Mouse (Mus musculus): ENCODE results near the gene Fbln7. TPM values are rescaled to one million over a fixed set of nuclear protein-coding genes. Genes with fewer than 3 reads are reported as not detected.

Gene Fbln7
- 1.1 TPM for polyA plus RNA-seq (2014; fragmentation: Illumina TruSeq; extraction: RNeasy Lipid Tissue Mini Kit (QIAGEN cat#74804); ENCODE audit: low read depth, low replicate concordance)

DNA sequence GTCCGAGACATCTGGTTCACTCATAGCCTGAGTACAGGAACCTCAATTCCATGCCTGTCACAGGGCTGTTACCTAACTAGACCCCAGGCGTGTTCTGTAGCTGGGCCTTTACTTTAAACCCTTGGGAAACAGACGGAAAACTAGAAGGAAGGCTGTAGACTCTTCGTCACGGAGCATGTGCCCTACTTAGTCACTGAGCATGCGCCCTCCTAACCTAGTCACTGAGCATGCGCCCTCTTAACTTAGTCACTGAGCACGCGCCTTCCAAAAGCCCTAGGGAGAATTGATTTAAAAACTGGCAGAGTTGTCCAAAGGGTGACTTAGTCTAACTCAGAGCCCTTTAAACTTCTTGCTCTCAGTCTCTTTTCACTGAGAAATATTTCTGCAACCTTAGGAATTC lies at the start of gene Fbln7:
Gene Fbln7 (plus strand): TSS at position 346 of the 400 bp plus-strand sequence.

DNA sequence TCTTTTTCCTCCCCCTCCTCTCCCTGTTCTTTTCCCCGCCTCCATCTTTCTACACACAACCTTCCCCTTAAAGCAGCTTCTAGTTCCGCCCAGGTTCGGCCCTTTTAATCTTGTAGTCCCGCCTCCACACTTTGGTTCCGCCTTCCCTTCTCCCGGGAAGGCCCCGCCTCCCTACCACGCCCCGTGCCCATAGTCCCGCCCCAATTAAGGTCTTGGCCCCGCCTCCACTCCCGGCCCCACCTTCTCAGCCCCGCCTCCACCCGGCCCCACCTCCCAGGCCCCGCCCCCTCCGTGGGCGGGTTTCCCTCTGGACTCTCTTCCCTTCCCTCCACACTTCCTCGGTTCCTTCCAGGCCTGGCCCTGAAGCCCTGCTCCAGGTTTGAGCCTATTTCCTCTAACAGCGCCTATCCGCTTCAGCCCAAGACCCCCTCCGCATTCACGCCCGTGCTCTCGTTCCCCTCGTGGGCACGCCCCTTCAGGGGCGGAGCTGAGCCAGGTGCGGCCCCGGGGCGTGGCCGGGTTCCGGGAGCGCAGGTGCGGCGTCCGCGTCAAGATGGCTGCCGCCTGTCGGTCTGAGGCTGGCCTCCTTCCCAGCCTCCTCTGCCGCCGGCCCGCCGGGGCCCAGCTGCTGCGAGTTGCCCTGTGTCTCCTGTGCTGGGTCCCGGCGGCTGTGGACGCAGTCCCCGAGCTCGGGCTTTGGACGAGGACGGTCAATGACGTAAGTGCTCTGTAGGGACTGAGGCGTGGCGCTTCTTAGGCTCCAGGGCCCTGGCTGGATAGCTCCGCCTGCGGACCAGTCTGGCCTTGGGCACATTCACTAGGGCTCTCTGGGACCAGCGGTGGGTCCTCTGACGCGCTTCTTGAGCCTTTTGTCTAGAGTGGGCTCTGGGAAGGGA lies 44.7 kb upstream of the Fbln7 start, which contains the start of gene Tmem87b:
Gene Tmem87b (plus strand): TSS at position 333 of the 896 bp plus-strand sequence.

DNA sequence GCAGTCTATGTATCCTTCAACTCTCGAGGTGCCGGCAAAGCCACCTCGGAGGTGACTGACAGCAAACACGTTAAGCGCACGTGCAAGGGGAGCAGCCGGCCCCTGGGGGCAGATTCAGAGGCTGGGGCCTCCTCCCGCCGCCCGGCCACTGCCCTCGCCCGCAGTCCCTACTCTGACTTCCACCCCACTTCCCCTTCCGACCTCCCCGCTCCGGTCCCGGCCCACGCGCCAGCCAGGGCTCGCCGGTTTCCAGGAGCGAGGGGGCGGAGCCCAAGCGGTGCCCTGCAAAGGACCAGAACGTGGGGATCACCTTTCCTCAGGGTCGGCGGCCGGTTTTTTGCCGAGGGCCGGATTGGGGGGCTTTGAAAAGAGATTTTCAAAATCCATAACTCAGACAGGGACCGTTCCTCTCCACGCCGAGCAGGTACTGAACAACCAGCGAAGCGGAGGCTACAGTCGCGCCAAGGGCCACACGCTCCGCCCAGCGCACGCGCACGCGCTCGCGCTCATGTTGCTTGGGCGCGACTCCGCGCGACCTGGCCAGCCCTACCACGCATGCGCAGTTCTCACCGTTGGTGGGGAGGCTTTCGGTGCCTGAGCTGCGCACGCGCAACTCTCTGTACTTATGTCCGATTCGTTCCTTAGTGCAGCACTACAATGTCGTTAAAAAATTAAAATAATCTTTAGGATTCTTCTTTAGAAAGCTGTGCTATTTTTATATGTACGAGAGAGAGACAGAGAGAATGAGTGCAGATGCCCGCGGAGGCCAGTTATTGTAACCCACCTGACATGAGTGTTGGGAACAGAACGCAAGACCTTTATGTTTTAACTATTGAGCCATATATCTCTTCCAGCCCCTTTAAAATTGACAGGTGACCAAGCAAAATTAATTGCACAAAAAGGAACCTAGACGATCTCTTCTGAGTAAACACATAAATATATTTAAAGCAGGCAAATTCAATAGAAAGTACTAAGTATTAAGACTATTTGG lies 81.1 kb downstream of the Fbln7 start, which contains the start of gene Zc3h8:
Gene Zc3h8 (minus strand): TSS at position 540 of the 991 bp plus-strand sequence.

Other genes with a start within 250 kb of the Fbln7 start
- 92.1 TPM for gene Anapc1, start 175.6 kb upstream of the Fbln7 start, polyA plus RNA-seq (2014; fragmentation: Illumina TruSeq; extraction: RNeasy Lipid Tissue Mini Kit (QIAGEN cat#74804); ENCODE audit: low read depth, low replicate concordance)
- 56.7 TPM for gene Mertk, start 164.0 kb upstream of the Fbln7 start, polyA plus RNA-seq (2014; fragmentation: Illumina TruSeq; extraction: RNeasy Lipid Tissue Mini Kit (QIAGEN cat#74804); ENCODE audit: low read depth, low replicate concordance)
- 156 TPM for gene Tmem87b, start 44.9 kb upstream of the Fbln7 start, polyA plus RNA-seq (2014; fragmentation: Illumina TruSeq; extraction: RNeasy Lipid Tissue Mini Kit (QIAGEN cat#74804); ENCODE audit: low read depth, low replicate concordance)
- 8.1 TPM for gene Zc3h8, start 81.1 kb downstream of the Fbln7 start, polyA plus RNA-seq (2014; fragmentation: Illumina TruSeq; extraction: RNeasy Lipid Tissue Mini Kit (QIAGEN cat#74804); ENCODE audit: low read depth, low replicate concordance)
- gene Zc3h6, start 104.4 kb downstream of the Fbln7 start, polyA plus RNA-seq (2014; fragmentation: Illumina TruSeq; extraction: RNeasy Lipid Tissue Mini Kit (QIAGEN cat#74804); ENCODE audit: low read depth, low replicate concordance) = 12.9 TPM
- gene Gm10762, start 104.7 kb downstream of the Fbln7 start, polyA plus RNA-seq (2014; fragmentation: Illumina TruSeq; extraction: RNeasy Lipid Tissue Mini Kit (QIAGEN cat#74804); ENCODE audit: low read depth, low replicate concordance) = 4.4 TPM
- not detected for gene Vinac1, start 185.2 kb downstream of the Fbln7 start, polyA plus RNA-seq (2014; fragmentation: Illumina TruSeq; extraction: RNeasy Lipid Tissue Mini Kit (QIAGEN cat#74804); ENCODE audit: low read depth, low replicate concordance)
- 7.0 TPM for gene Ttl, start 203.0 kb downstream of the Fbln7 start, polyA plus RNA-seq (2014; fragmentation: Illumina TruSeq; extraction: RNeasy Lipid Tissue Mini Kit (QIAGEN cat#74804); ENCODE audit: low read depth, low replicate concordance)
- gene Polr1b, start 238.0 kb downstream of the Fbln7 start, polyA plus RNA-seq (2014; fragmentation: Illumina TruSeq; extraction: RNeasy Lipid Tissue Mini Kit (QIAGEN cat#74804); ENCODE audit: low read depth, low replicate concordance) = 4.4 TPM

Data from sigmoid colon, adult 10 weeks (tissue).